Mouse (Mus musculus): ENCODE measurements around the gene Fcna.
A peak's percentile ranks its signal among the peaks of the same experiment; 100 is the strongest.

GRCm38 (mm10) chr2:25621229-25622200, 6.3 kb downstream of the Fcna start, which contains the start of gene Tmem141:
- TF ChIP-seq CTCF (IDR thresholded peaks at IDR 0.05; ENCODE audit: borderline replicate concordance, control insufficient read depth, extremely low read depth, insufficient read depth, low read length, poor library complexity) (peak; percentile 79), POLR2A (IDR thresholded peaks at IDR 0.05; ENCODE audit: control insufficient read depth, extremely low read depth, insufficient read depth, low read length, poor library complexity) (no peak)

All from thymus, adult 2 months (tissue).